Mouse (Mus musculus): ENCODE measurements around the gene Klf16. TPM values are rescaled to one million over a fixed set of nuclear protein-coding genes. Genes with fewer than 3 reads are reported as not detected.

Gene Klf16
- polyA plus RNA-seq, 1 experiment = not detected

- Histone ChIP-seq H3K27ac (ENCODE audit: insufficient read depth, low read depth, low read length) (no peak overlapping the region), H3K4me1 (ENCODE audit: control insufficient read depth, insufficient read depth, low read length) (peaks cover 8% of the 10 kb centered on the region), H3K4me3 (ENCODE audit: insufficient read depth, low read depth, low read length) (no peak overlapping the region)
- 84% methylated on average over 14 of the region's 14 CpGs for WGBS
- TF ChIP-seq POLR2A (IDR thresholded peaks at IDR 0.05; ENCODE audit: insufficient read depth, low read depth, low read length) = no peak
- TF ChIP-seq CTCF (IDR thresholded peaks at IDR 0.05; ENCODE audit: insufficient read depth, low read depth, low read length) = no peak
These were observed 33.2 kb downstream of the Klf16 start for GRCm38 (mm10) chr10:80543873-80544272.

GRCm38 (mm10) chr10:80539493-80539892 is 37.6 kb downstream of the Klf16 start:
- Histone ChIP-seq H3K4me1 (ENCODE audit: control insufficient read depth, insufficient read depth, low read length) (peaks cover 15% of the 10 kb centered on the region), H3K4me3 (ENCODE audit: insufficient read depth, low read depth, low read length) (no peak overlapping the region), H3K27ac (ENCODE audit: insufficient read depth, low read depth, low read length) (no peak overlapping the region)
- no peak for TF ChIP-seq CTCF (IDR thresholded peaks at IDR 0.05; ENCODE audit: insufficient read depth, low read depth, low read length)
- no peak for TF ChIP-seq POLR2A (IDR thresholded peaks at IDR 0.05; ENCODE audit: insufficient read depth, low read depth, low read length)
- 46% methylated on average over 5 of the region's 5 CpGs for WGBS

GRCm38 (mm10) chr10:80538710-80539394 is 38.3 kb downstream of the Klf16 start, which contains the start of gene Atp8b3:
Gene Atp8b3 (minus strand): TSS chr10:80539124.
- TF ChIP-seq POLR2A (IDR thresholded peaks at IDR 0.05; ENCODE audit: insufficient read depth, low read depth, low read length) (no peak), CTCF (IDR thresholded peaks at IDR 0.05; ENCODE audit: insufficient read depth, low read depth, low read length) (no peak)
- H3K27ac ChIP-seq (ENCODE audit: insufficient read depth, low read depth, low read length) = no peak within 1 kb of the TSS
- 7% methylated on average over 30 of the region's 30 CpGs for WGBS
- no peak within 1 kb of the TSS for H3K4me3 ChIP-seq (ENCODE audit: insufficient read depth, low read depth, low read length)
- H3K4me1 ChIP-seq (ENCODE audit: control insufficient read depth, insufficient read depth, low read length) = peaks cover 15% of the 10 kb centered on the region

- H3K4me1 ChIP-seq (ENCODE audit: control insufficient read depth, insufficient read depth, low read length) = peaks cover 15% of the 10 kb centered on the region
- WGBS = 51% methylated on average over 5 of the region's 5 CpGs
These were observed 38.9 kb downstream of the Klf16 start for GRCm38 (mm10) chr10:80538180-80538579.

GRCm38 (mm10) chr10:80535711-80536110 is 41.4 kb downstream of the Klf16 start:
- Histone ChIP-seq H3K27ac (ENCODE audit: insufficient read depth, low read depth, low read length) (no peak overlapping the region), H3K4me1 (ENCODE audit: control insufficient read depth, insufficient read depth, low read length) (peaks cover 15% of the 10 kb centered on the region), H3K4me3 (ENCODE audit: insufficient read depth, low read depth, low read length) (no peak overlapping the region)
- TF ChIP-seq CTCF (IDR thresholded peaks at IDR 0.05; ENCODE audit: insufficient read depth, low read depth, low read length) (no peak), POLR2A (IDR thresholded peaks at IDR 0.05; ENCODE audit: insufficient read depth, low read depth, low read length) (no peak)
- WGBS = 23% methylated on average over 13 of the region's 13 CpGs

More at GRCm38 (mm10) chr10:80538180-80538579, 38.9 kb downstream of the Klf16 start:
- TF ChIP-seq CTCF (IDR thresholded peaks at IDR 0.05; ENCODE audit: insufficient read depth, low read depth, low read length) (no peak), POLR2A (IDR thresholded peaks at IDR 0.05; ENCODE audit: insufficient read depth, low read depth, low read length) (no peak)
- Histone ChIP-seq H3K4me3 (ENCODE audit: insufficient read depth, low read depth, low read length) (no peak overlapping the region), H3K27ac (ENCODE audit: insufficient read depth, low read depth, low read length) (no peak overlapping the region)

- Histone ChIP-seq H3K27ac (ENCODE audit: insufficient read depth, low read depth, low read length) (no peak overlapping the region), H3K4me1 (ENCODE audit: control insufficient read depth, insufficient read depth, low read length) (peaks cover 15% of the 10 kb centered on the region), H3K4me3 (ENCODE audit: insufficient read depth, low read depth, low read length) (no peak overlapping the region)
- no peak for TF ChIP-seq CTCF (IDR thresholded peaks at IDR 0.05; ENCODE audit: insufficient read depth, low read depth, low read length)
- no peak for TF ChIP-seq POLR2A (IDR thresholded peaks at IDR 0.05; ENCODE audit: insufficient read depth, low read depth, low read length)
- WGBS = 17% methylated on average over 14 of the region's 14 CpGs
These were observed 42.0 kb downstream of the Klf16 start for GRCm38 (mm10) chr10:80535071-80535470.

GRCm38 (mm10) chr10:80533704-80534103 is 43.4 kb downstream of the Klf16 start:
- H3K27ac ChIP-seq (ENCODE audit: insufficient read depth, low read depth, low read length) = no peak overlapping the region
- 26% methylated on average over 7 of the region's 7 CpGs for WGBS
- no peak for TF ChIP-seq CTCF (IDR thresholded peaks at IDR 0.05; ENCODE audit: insufficient read depth, low read depth, low read length)
- no peak for TF ChIP-seq POLR2A (IDR thresholded peaks at IDR 0.05; ENCODE audit: insufficient read depth, low read depth, low read length)
- H3K4me1 ChIP-seq (ENCODE audit: control insufficient read depth, insufficient read depth, low read length) = peaks cover 5% of the 10 kb centered on the region
- H3K4me3 ChIP-seq (ENCODE audit: insufficient read depth, low read depth, low read length) = no peak overlapping the region

- H3K4me1 ChIP-seq (ENCODE audit: control insufficient read depth, insufficient read depth, low read length) = peaks cover under 1% of the 10 kb centered on the region; the same call in 1 of the 2 replicates
- WGBS = 86% methylated on average over 11 of the region's 11 CpGs
- no peak overlapping the region for H3K27ac ChIP-seq (ENCODE audit: insufficient read depth, low read depth, low read length)
- H3K4me3 ChIP-seq (ENCODE audit: insufficient read depth, low read depth, low read length) = no peak overlapping the region
- TF ChIP-seq POLR2A (IDR thresholded peaks at IDR 0.05; ENCODE audit: insufficient read depth, low read depth, low read length) (no peak), CTCF (IDR thresholded peaks at IDR 0.05; ENCODE audit: insufficient read depth, low read depth, low read length) (no peak)
These were observed 44.3 kb downstream of the Klf16 start for GRCm38 (mm10) chr10:80532783-80533182.

GRCm38 (mm10) chr10:80526172-80526571 is 50.9 kb downstream of the Klf16 start:
- Histone ChIP-seq H3K27ac (ENCODE audit: insufficient read depth, low read depth, low read length) (no peak overlapping the region), H3K4me3 (ENCODE audit: insufficient read depth, low read depth, low read length) (no peak overlapping the region), H3K4me1 (ENCODE audit: control insufficient read depth, insufficient read depth, low read length) (no peaks in the 10 kb centered on the region)
- 34% methylated on average over 9 of the region's 9 CpGs for WGBS
- TF ChIP-seq CTCF (IDR thresholded peaks at IDR 0.05; ENCODE audit: insufficient read depth, low read depth, low read length) (no peak), POLR2A (IDR thresholded peaks at IDR 0.05; ENCODE audit: insufficient read depth, low read depth, low read length) (no peak)
